Mouse (Mus musculus) regulatory T cell (primary cell): ENCODE measurements around the gene Etv6.

ENCODE experiments used
- in situ Hi-C: fragments of 300-600 bp; cut with MboI, MseI; formaldehyde crosslinking; loops from one replicate; pipeline ENCODE4 v1.15.1; 2025; ENCODE audit warnings: high pct_unique_total_duplicates

Gene Etv6

GRCm38 (mm10) chr6:134165012-134165411, 129.5 kb downstream of the Etv6 start:
- in situ Hi-C loops: no loop called here

GRCm38 (mm10) chr6:134167963-134168362, 132.5 kb downstream of the Etv6 start:
- in situ Hi-C loops: no loop called here

GRCm38 (mm10) chr6:134168799-134169198, 133.3 kb downstream of the Etv6 start:
- in situ Hi-C loops: no loop called here

DNA sequence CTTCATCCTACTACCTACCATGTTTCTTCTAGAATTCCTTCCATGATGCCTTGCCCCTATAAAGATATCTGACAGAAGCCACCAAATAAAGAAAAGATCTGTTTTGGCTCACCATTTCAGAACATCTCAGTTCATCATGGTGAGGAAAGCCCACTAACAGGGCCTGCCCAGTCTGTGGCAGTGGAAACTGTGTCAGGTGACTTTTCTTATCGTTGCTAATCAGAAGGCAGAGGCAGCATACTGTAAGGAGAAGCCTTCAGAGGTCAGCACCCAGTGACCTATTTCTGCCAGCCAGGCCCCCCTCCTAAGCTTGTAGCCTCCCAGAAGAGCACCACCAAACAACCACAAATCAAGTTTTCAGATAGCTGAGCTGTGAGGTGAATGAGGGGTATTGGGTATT, 135.7 kb downstream of the Etv6 start:
- in situ Hi-C loops: no loop called here

DNA sequence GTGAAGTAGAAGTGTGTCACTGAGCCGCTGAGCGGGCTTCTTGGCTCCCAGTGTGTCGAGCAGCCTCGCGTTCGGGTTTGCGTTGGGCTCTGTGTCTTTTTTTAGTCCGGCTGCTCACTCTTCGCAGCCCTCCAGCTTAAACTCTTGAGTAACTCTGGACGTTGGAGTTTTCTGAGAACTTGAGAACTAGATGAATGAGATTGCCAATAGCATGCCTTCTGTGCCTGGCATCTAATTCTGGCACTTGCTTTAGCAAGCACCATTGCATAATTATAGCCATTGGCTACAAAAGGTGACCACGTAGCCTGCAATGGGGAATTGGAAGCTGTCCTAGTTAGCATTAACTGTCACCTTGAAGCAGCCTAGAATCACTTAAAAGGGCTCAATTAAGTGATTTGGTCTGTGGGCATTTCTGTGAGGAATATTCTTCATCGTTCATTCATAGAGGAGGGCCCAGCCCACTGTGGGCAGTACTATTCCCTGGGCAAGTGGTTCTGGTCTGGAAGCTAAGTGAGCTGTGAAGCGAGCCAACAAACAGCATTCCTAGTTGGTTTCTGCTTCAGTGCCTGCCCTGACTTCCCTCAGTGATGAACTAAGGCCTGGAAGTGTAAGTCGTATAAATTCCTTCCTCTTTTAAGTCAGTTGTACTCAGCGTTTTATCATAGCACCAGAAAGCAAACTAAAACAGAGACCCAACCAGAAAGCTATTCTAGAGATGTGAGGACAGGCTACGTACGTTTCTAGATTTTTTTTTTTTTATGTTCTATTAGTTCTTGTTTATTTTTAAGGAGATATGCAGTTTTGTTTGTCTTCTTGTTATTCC, 136.6 kb downstream of the Etv6 start:
- in situ Hi-C loops: no loop called here

DNA sequence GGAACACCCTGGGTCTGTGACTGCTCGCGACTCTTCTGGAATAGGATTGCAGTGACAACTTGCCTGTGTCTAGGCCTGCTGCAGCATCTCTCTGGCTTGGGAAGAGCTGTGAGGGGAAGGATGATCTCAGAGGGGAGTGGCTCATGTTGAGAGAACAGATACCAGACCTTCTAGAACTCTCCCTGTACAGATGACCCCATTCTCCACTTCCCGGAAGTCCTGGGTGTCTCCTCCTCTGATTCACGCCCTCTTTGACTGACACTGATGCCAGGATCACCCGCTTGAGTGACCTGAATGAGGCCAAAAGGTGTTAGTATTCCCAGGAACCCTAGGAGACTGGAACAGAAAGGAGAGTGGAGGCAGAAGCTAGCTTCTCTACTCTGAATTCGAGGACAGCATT, 137.9 kb downstream of the Etv6 start:
- in situ Hi-C loops: no loop called here

GRCm38 (mm10) chr6:134175059-134175458, 139.6 kb downstream of the Etv6 start:
- in situ Hi-C loops: no loop called here

DNA sequence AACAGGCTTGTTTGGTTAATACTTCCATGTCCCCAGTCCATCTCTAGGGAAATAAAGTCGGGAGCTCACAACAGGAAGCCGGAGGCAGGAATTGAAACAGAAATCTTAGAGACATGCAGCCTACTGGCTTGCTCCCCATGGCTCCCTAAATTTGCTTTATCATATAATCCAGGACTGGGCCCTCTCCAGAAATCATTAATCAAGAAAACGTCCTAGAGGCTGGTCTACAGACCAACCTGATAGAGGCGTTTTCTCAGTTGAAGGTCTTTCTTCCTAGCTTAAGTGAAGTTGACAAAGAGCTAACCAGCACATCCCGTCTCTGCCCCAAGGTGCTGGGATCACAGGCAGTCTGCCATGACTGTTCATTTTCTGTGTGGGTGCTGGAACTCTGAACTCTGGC, 141.7 kb downstream of the Etv6 start:
- in situ Hi-C loops: no loop called here

DNA sequence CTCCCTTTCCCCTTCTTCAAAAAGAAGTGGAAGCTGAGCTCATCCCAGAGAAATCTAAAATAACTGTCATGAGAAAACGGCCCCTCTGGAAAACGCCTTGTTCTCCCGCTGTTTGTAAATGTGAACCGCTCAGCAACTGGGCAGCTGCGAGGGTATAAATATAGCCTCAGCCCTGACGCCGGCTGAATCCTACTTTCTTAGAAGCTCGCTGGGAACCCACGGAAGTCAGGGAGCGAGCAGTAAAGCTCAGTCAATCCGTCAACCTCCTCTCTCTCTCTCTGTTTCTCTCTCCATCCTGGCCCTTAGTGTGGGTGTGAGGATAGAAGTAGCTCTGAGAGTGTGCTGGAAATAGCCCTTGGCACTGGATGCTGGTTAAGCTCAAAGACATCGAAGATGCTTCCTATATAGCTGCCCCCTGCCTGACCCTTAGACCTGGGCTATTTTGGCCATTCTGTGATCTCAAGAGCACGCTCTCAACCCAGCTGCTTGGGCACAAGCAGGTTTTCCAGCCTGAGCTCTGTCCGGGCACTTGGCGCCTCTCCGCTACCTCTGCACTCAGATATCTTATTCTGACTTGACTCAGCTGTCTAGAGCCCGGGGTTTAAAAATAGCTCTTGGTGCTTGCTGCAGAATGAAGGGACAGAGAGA, 146.9 kb downstream of the Etv6 start:
- in situ Hi-C loops: no loop called here

DNA sequence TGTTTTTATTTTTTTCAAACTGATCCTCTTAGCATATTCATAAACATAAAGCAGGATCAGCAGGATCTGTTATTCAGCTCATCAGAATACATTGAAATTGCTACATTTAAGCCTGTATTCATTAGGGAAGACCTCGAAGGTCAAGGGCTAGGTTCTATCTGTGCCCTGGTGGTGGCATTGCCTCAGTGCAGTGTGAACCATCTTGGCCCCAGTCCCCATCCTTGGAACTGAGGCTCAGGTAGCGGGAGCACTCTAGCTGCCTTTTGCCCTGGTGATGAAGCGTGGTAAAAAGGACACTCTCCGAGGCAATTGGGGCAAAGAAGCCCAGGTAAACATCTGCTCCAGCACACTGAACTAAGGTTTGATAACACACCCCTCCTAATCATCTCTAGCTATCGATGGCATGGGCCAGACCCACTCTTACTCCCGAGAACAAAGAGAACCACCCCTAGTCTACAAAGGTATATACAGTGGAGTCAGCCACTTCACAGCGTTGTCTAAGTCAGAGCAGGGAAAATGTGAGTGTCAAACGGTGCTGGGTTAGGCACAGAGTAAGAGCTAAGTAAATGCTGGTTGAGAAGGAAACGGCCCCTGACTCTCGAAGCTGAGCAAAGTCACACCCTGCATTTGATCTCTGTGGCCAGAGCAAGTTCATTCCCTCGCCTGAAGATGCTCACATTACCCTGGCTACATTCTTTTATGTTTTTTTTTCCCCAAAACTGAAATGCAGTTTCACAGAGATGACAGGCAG, 148.3 kb downstream of the Etv6 start:
- in situ Hi-C loops: no loop called here

- in situ Hi-C loops: no loop called here
Measured at GRCm38 (mm10) chr6:134186286-134186903, 150.9 kb downstream of the Etv6 start.

DNA sequence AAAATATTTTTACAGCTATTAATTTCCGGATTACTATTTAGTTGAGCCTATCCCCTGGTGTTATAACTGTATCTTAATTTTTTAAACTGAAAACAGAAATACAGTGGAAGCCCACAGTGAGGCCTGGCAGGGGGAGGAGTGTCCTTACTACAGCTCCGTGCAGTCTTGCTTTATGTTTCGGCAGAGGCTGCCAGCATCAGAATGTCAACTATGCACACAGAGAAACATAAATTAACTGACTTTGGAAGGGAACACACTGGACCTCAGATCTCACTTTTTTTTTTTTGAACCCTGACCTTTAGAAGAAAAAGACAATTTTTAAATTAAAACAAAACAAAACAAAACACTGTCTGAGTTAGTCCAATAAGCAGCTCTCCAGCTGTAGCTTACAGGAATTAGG, 153.2 kb downstream of the Etv6 start:
- in situ Hi-C loops: no loop called here

- in situ Hi-C loops: no loop called here
Measured at GRCm38 (mm10) chr6:134189174-134189573, 153.7 kb downstream of the Etv6 start.

GRCm38 (mm10) chr6:134189575-134190132, 154.2 kb downstream of the Etv6 start:
- in situ Hi-C loops: no loop called here

- in situ Hi-C loops: no loop called here
Measured at GRCm38 (mm10) chr6:134190597-134191278, 155.2 kb downstream of the Etv6 start.

GRCm38 (mm10) chr6:134192710-134193109, 157.2 kb downstream of the Etv6 start:
- in situ Hi-C loops: no loop called here

DNA sequence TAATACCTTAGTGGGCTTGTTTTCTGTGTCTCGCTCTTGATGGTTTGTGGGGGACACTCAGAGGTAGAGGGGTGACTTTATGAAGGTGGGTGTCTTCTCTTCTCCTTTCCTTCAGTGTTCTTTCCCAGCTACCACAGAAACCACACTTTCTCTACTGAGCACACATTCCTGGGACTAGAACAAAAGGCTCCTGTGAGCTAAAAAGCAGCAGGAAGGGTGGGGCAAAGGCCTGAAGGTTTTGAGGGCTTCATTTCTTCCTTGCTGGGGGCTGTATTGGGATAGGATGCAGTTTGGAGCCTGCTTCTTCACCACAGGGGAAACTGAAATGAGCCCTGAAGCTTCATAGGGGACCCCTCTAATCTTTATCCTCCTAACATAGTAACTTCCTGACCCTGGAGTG, 164.4 kb downstream of the Etv6 start:
- in situ Hi-C loops: loop anchor here (5.0 kb wide), 1 partner anchor 562 kb away; no protein-coding TSS in a partner anchor

GRCm38 (mm10) chr6:134200577-134200976, 165.1 kb downstream of the Etv6 start:
- in situ Hi-C loops: loop anchor here (5.0 kb wide), 1 partner anchor 562 kb away; no protein-coding TSS in a partner anchor

GRCm38 (mm10) chr6:134202176-134202575, 166.7 kb downstream of the Etv6 start:
- in situ Hi-C loops: loop anchor here (5.0 kb wide), 1 partner anchor 560 kb away; no protein-coding TSS in a partner anchor

GRCm38 (mm10) chr6:134205163-134205562, 169.7 kb downstream of the Etv6 start:
- in situ Hi-C loops: no loop called here

- in situ Hi-C loops: no loop called here
Measured at GRCm38 (mm10) chr6:134205726-134206125, 170.2 kb downstream of the Etv6 start.
